Mouse (Mus musculus) lung, postnatal 0 days (tissue): ENCODE results near the gene Get4. TPM values are rescaled to one million over a fixed set of nuclear protein-coding genes. Genes with fewer than 3 reads are reported as not detected.
A peak's percentile ranks its signal among the peaks of the same experiment; 100 is the strongest.

Experiments
- ATAC-seq: fragments of 200-750 bp; cut with Nextera tagmentation; 2 replicates; pipeline ENCODE4 v1.8.0; 2017; ENCODE audit warnings: moderate library complexity
- DNase-seq: peaks from one replicate; pipeline ENCODE4 v3.0.0-alpha.2; 2016; ENCODE audit warnings: low spot score
- H3K27ac ChIP-seq: fragments of 300-500 bp; sonication (generic); 2 replicates; pipeline ENCODE4 v1.5.1; 2014; ENCODE audit warnings: antibody characterized with exemption, mild to moderate bottlenecking, low read length, mixed read lengths
- H3K27me3 ChIP-seq: fragments of 300-500 bp; sonication (generic); replicated peaks from 2 replicates; pipeline ENCODE4 v1.6.1; 2014; ENCODE audit warnings: low read length, mixed read lengths; ENCODE audit not compliant: insufficient read depth
- H3K36me3 ChIP-seq: fragments of 300-500 bp; sonication (generic); 2 replicates; pipeline ENCODE4 v1.6.1; 2014; ENCODE audit warnings: low read length, mixed read lengths; ENCODE audit not compliant: insufficient read depth
- H3K4me1 ChIP-seq: fragments of 300-500 bp; sonication (generic); 2 replicates; pipeline ENCODE4 v1.6.1; 2014; ENCODE audit warnings: antibody characterized with exemption, low read depth, low read length, mixed read lengths; ENCODE audit not compliant: insufficient read depth
- H3K4me2 ChIP-seq: fragments of 300-500 bp; sonication (generic); replicated peaks from 2 replicates; pipeline ENCODE4 v1.6.1; 2014; ENCODE audit warnings: low read depth, mild to moderate bottlenecking, low read length, moderate library complexity, mixed read lengths
- H3K4me3 ChIP-seq: fragments of 300-500 bp; sonication (generic); 2 replicates; pipeline ENCODE4 v1.5.1; 2014; ENCODE audit warnings: low read depth, low read length
- H3K9ac ChIP-seq: fragments of 300-500 bp; sonication (generic); replicated peaks from 2 replicates; pipeline ENCODE4 v1.6.1; 2014; ENCODE audit warnings: low read depth, mild to moderate bottlenecking
- H3K9me3 ChIP-seq: fragments of 300-500 bp; sonication (generic); 2 replicates; pipeline ENCODE4 v1.6.1; 2016; ENCODE audit warnings: low read length, mixed read lengths
- CTCF ChIP-seq: IDR thresholded peaks from 2 replicates; pipeline ENCODE4 v1.5.1; 2016; ENCODE audit warnings: antibody characterized with exemption, mild to moderate bottlenecking
- EP300 ChIP-seq: IDR thresholded peaks from 2 replicates; pipeline ENCODE4 v1.6.1; 2016; ENCODE audit warnings: antibody characterized with exemption, mild to moderate bottlenecking, control low read depth
- WGBS: fragments of 180-500 bp; shearing (Covaris S2); extraction: QIAGEN DNeasy Blood & Tissue Kit; methylation state at CpG from one replicate; pipeline ENCODE4 v1.1.7; 2014; 5-methylcytosine and 5-hydroxymethylcytosine counted together
- polyA plus RNA-seq: library from polyadenylated mRNA; unstranded; fragments of >200 nt; fragmentation: Nextera tagmentation; extraction: Ambion mirVana; gene quantifications from 2 replicates; pipeline ENCODE4 v1.2.1, GENCODE M21; 2015

The Get4 gene
- polyA plus RNA-seq, 1 experiment from 2014 or later: 170 TPM

DNA sequence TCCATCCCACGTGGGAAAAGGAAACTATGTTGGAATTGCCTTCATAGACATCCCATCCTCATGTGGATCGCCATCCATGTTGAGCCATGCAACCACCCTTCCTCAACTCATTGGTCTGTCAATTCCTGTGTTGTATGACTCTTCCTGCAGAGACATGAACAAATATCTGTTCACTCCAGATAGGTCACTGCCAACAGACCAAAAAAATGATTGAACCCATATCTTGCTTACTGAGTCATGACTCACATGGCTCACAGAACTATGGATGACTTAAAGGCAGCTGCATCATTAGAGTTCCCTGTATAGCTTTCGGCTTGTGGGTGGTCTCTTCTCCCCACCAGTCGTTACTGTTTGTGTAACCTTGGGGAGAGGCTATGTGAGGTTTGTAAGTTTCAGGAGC lies 9.3 kb downstream of the Get4 start:
- peaks cover 36% of the 10 kb centered on the region for H3K36me3 ChIP-seq

GRCm38 (mm10) chr5:139267661-139268060 lies 15.5 kb downstream of the Get4 start:
- ATAC-seq (no peak), DNase-seq (no peak)
- Histone ChIP-seq H3K9ac (no peak overlapping the region), H3K27me3 (no peaks in the 10 kb centered on the region), H3K4me2 (no peak overlapping the region), H3K36me3 (peaks cover 50% of the 10 kb centered on the region), H3K27ac (no peak overlapping the region), H3K4me3 (no peak overlapping the region), H3K4me1 (peaks cover 3% of the 10 kb centered on the region; the same call in 1 of the 2 replicates), H3K9me3 (no peaks in the 10 kb centered on the region)
- no peak for TF ChIP-seq EP300
- no peak for TF ChIP-seq CTCF
- 80% methylated on average over 4 of the region's 4 CpGs for WGBS

More for the DNA sequence above, 9.3 kb downstream of the Get4 start:
- H3K4me2 ChIP-seq: no peak overlapping the region
- no peak overlapping the region for H3K9ac ChIP-seq
- no peak overlapping the region for H3K4me3 ChIP-seq
- WGBS: 87% methylated on average over 4 of the region's 4 CpGs
- no peaks in the 10 kb centered on the region for H3K27me3 ChIP-seq
- peaks cover 11% of the 10 kb centered on the region for H3K4me1 ChIP-seq
- H3K9me3 ChIP-seq: no peaks in the 10 kb centered on the region
- DNase-seq (no peak), ATAC-seq (no peak)
- no peak overlapping the region for H3K27ac ChIP-seq
- TF ChIP-seq EP300: no peak
- no peak for TF ChIP-seq CTCF

GRCm38 (mm10) chr5:139270806-139271521 lies 18.8 kb downstream of the Get4 start:
- Histone ChIP-seq H3K9ac (no peak overlapping the region), H3K27me3 (no peaks in the 10 kb centered on the region), H3K4me3 (no peak overlapping the region), H3K27ac (peak overlapping the region; percentile 65), H3K36me3 (peaks cover 22% of the 10 kb centered on the region), H3K4me2 (no peak overlapping the region), H3K9me3 (no peaks in the 10 kb centered on the region), H3K4me1 (peaks cover 3% of the 10 kb centered on the region; the same call in 1 of the 2 replicates)
- 47% methylated on average over 16 of the region's 16 CpGs for WGBS
- peak; percentile 84 for ATAC-seq
- TF ChIP-seq EP300 (peak; percentile 77), CTCF (no peak; the same call in 1 of the 2 replicates)
- DNase-seq: peak; percentile 90

- Histone ChIP-seq H3K4me1 (peaks cover 3% of the 10 kb centered on the region; the same call in 1 of the 2 replicates), H3K4me2 (no peak overlapping the region), H3K9ac (no peak overlapping the region), H3K27me3 (no peaks in the 10 kb centered on the region), H3K36me3 (peaks cover 11% of the 10 kb centered on the region; the same call in 1 of the 2 replicates), H3K9me3 (no peaks in the 10 kb centered on the region), H3K27ac (peak overlapping the region; percentile 65; the same call in 1 of the 2 replicates), H3K4me3 (no peak overlapping the region)
- DNase-seq (no peak), ATAC-seq (no peak)
- 52% methylated on average over 8 of the region's 8 CpGs for WGBS
- no peak for TF ChIP-seq EP300
- TF ChIP-seq CTCF: no peak
Measured at GRCm38 (mm10) chr5:139271994-139272554, 19.9 kb downstream of the Get4 start.

- H3K9me3 ChIP-seq: no peaks in the 10 kb centered on the region
- 54% methylated on average over 8 of the region's 8 CpGs for WGBS
- H3K4me3 ChIP-seq: no peak overlapping the region
- ATAC-seq (no peak), DNase-seq (no peak)
- no peaks in the 10 kb centered on the region for H3K4me1 ChIP-seq
- TF ChIP-seq EP300 (no peak), CTCF (no peak)
- no peaks in the 10 kb centered on the region for H3K27me3 ChIP-seq
- H3K27ac ChIP-seq: no peak overlapping the region
- H3K4me2 ChIP-seq: no peak overlapping the region
- H3K9ac ChIP-seq: no peak overlapping the region
- no peaks in the 10 kb centered on the region for H3K36me3 ChIP-seq
Measured at GRCm38 (mm10) chr5:139277287-139277686, 25.2 kb downstream of the Get4 start.

- no peak for TF ChIP-seq CTCF
- no peak for TF ChIP-seq EP300
- ATAC-seq (peak; percentile 37), DNase-seq (no peak)
- WGBS: 35% methylated on average over 10 of the region's 11 CpGs
- no peak overlapping the region for H3K4me3 ChIP-seq
- H3K27ac ChIP-seq: no peak overlapping the region
- H3K9me3 ChIP-seq: no peaks in the 10 kb centered on the region
- H3K4me2 ChIP-seq: no peak overlapping the region
- no peaks in the 10 kb centered on the region for H3K27me3 ChIP-seq
- 0 out of 2 replicates have a peak, but pooled peaks cover 3% of the 10 kb centered on the region for H3K4me1 ChIP-seq
- no peak overlapping the region for H3K9ac ChIP-seq
- H3K36me3 ChIP-seq: no peaks in the 10 kb centered on the region
Measured at GRCm38 (mm10) chr5:139281373-139282112, 29.4 kb downstream of the Get4 start.
